Mouse (Mus musculus) CH12.LX (cell line): ENCODE data around the gene Comt. TPM values are rescaled to one million over a fixed set of nuclear protein-coding genes. Genes with fewer than 3 reads are reported as not detected.

Experiments
- DNase-seq: peaks from one replicate; pipeline ENCODE4 v3.0.0-alpha.2; 2013; ENCODE audit errors: extremely low read depth
- H3K27ac ChIP-seq: 2 replicates; pipeline ENCODE4 v1.5.1; 2012; ENCODE audit warnings: low read depth, mild to moderate bottlenecking, control low read depth, moderate library complexity; ENCODE audit not compliant: insufficient read depth
- H3K27me3 ChIP-seq: replicated peaks from 2 replicates; pipeline ENCODE3; 2012; ENCODE audit warnings: inconsistent platforms
- H3K36me3 ChIP-seq, 2 experiments: replicated peaks in 1 of 2; 2 replicates each; pipeline versions ENCODE3 to v1.6.1; 2012; ENCODE audit warnings: inconsistent platforms in 1 of 2, low read length in 1 of 2, mild to moderate bottlenecking in 1 of 2, mixed read lengths in 1 of 2, moderate library complexity in 1 of 2; ENCODE audit not compliant: control insufficient read depth in 1 of 2, insufficient read depth in 1 of 2
- H3K4me1 ChIP-seq, 2 experiments: 2 replicates each; pipeline ENCODE4 v1.6.1; 2012; ENCODE audit warnings: inconsistent platforms in 1 of 2, moderate library complexity in 1 of 2; ENCODE audit not compliant: insufficient read depth in 2 of 2, control insufficient read depth in 1 of 2
- H3K4me2 ChIP-seq: 2 replicates; pipeline ENCODE4 v1.6.1; 2012; ENCODE audit warnings: low read depth, mild to moderate bottlenecking, control low read depth; ENCODE audit not compliant: poor library complexity, insufficient read depth, severe bottlenecking
- H3K4me3 ChIP-seq, 3 experiments: fragments of 150-350 bp in 1 of 3; sonication (generic) in 1 of 3; replicated peaks in 1 of 3; 2 replicates each; pipeline versions ENCODE3 to v1.5.1; 2011 to 2012; ENCODE audit warnings: low read depth in 2 of 3, low read length in 2 of 3, mild to moderate bottlenecking in 2 of 3, moderate library complexity in 2 of 3, control low read depth in 1 of 3, improper control_type of control experiment in 1 of 3, inconsistent platforms in 1 of 3, mixed read lengths in 1 of 3; ENCODE audit not compliant: poor library complexity in 1 of 3
- H3K79me2 ChIP-seq: replicated peaks from 2 replicates; pipeline ENCODE4 v1.6.1; 2012; ENCODE audit warnings: mild to moderate bottlenecking, moderate library complexity; ENCODE audit not compliant: control insufficient read depth, poor library complexity, insufficient read depth, severe bottlenecking; ENCODE audit errors: extremely low read depth
- H3K9ac ChIP-seq: 2 replicates; pipeline ENCODE4 v1.6.1; 2012; ENCODE audit warnings: low read depth, mild to moderate bottlenecking, control low read depth, moderate library complexity; ENCODE audit not compliant: insufficient read depth
- H3K9me3 ChIP-seq: replicated peaks from 2 replicates; pipeline ENCODE3; 2012; ENCODE audit warnings: low read length, inconsistent platforms, mixed read lengths
- CHD1 ChIP-seq: IDR thresholded peaks from 2 replicates; pipeline ENCODE4 v1.6.1; 2012; ENCODE audit warnings: low read depth, low read length, improper control_type of control experiment, inconsistent platforms
- CHD2 ChIP-seq: IDR thresholded peaks from 2 replicates; pipeline ENCODE4 v1.6.1; 2011; ENCODE audit warnings: low read length, improper control_type of control experiment
- CTCF ChIP-seq, 2 experiments: IDR thresholded peaks in 1 of 2; conservative IDR thresholded peaks in 1 of 2; 2 replicates each; pipeline ENCODE4 v1.5.1; 2011 to 2012; ENCODE audit warnings: low read depth in 2 of 2, low read length in 2 of 2, improper control_type of control experiment in 1 of 2, inconsistent platforms in 1 of 2, mild to moderate bottlenecking in 1 of 2, moderate library complexity in 1 of 2
- EP300 ChIP-seq: IDR thresholded peaks from 2 replicates; pipeline ENCODE4 v1.6.1; 2011; ENCODE audit warnings: low read length, improper control_type of control experiment
- ETS1 ChIP-seq: conservative IDR thresholded peaks from 2 replicates; pipeline ENCODE4 v1.6.1; 2012; ENCODE audit warnings: low read depth, mild to moderate bottlenecking, inconsistent platforms, low read length, improper control_type of control experiment, moderate library complexity
- IRF4 ChIP-seq: IDR thresholded peaks from 2 replicates; pipeline ENCODE4 v1.6.1; 2014; ENCODE audit warnings: low read depth, mild to moderate bottlenecking, inconsistent platforms, low read length, improper control_type of control experiment
- PAX5 ChIP-seq: IDR thresholded peaks from 2 replicates; pipeline ENCODE4 v1.6.1; 2012; ENCODE audit warnings: low read length, inconsistent platforms, mixed read lengths
- POLR2A ChIP-seq: IDR thresholded peaks from 2 replicates; pipeline ENCODE4 v1.6.1; 2011; ENCODE audit warnings: low read depth, mild to moderate bottlenecking, improper control_type of control experiment, low read length
- POLR2AphosphoS2 ChIP-seq: IDR thresholded peaks from 2 replicates; pipeline ENCODE4 v1.6.1; 2011; ENCODE audit warnings: low read depth, low read length, improper control_type of control experiment
- RAD21 ChIP-seq: IDR thresholded peaks from 2 replicates; pipeline ENCODE4 v1.6.1; 2011; ENCODE audit warnings: low read depth, mild to moderate bottlenecking, low read length, improper control_type of control experiment, moderate library complexity
- RCOR1 ChIP-seq: conservative IDR thresholded peaks from 2 replicates; pipeline ENCODE4 v1.6.1; 2012; ENCODE audit warnings: low read depth, mild to moderate bottlenecking, inconsistent platforms, low read length, improper control_type of control experiment
- SMC3 ChIP-seq: IDR thresholded peaks from 2 replicates; pipeline ENCODE4 v1.6.1; 2011; ENCODE audit warnings: low read depth, low read length, improper control_type of control experiment
- TBP ChIP-seq: conservative IDR thresholded peaks from 2 replicates; pipeline ENCODE4 v1.6.1; 2011; ENCODE audit warnings: low read depth, low read length, improper control_type of control experiment
- TCF12 ChIP-seq: IDR thresholded peaks from 2 replicates; pipeline ENCODE4 v1.6.1; 2014; ENCODE audit warnings: low read depth, mild to moderate bottlenecking, inconsistent platforms, low read length, improper control_type of control experiment
- UBTF ChIP-seq: IDR thresholded peaks from 2 replicates; pipeline ENCODE4 v1.6.1; 2012; ENCODE audit warnings: low read depth, mild to moderate bottlenecking, inconsistent platforms, low read length, improper control_type of control experiment, moderate library complexity
- USF1 ChIP-seq: IDR thresholded peaks from 2 replicates; pipeline ENCODE4 v1.6.1; 2014; ENCODE audit warnings: low read depth, mild to moderate bottlenecking, inconsistent platforms, low read length, improper control_type of control experiment
- USF2 ChIP-seq: conservative IDR thresholded peaks from 2 replicates; pipeline ENCODE4 v1.6.1; 2011; ENCODE audit warnings: low read depth, low read length, improper control_type of control experiment
- ZC3H11A ChIP-seq: IDR thresholded peaks from 2 replicates; pipeline ENCODE4 v1.6.1; 2012; ENCODE audit warnings: low read depth, mild to moderate bottlenecking, inconsistent platforms, low read length, improper control_type of control experiment
- ZKSCAN1 ChIP-seq: IDR thresholded peaks from 2 replicates; pipeline ENCODE4 v1.6.1; 2012; ENCODE audit warnings: low read depth, inconsistent platforms, low read length, improper control_type of control experiment, borderline replicate concordance
- ZNF384 ChIP-seq: IDR thresholded peaks from 2 replicates; pipeline ENCODE4 v1.6.1; 2012; ENCODE audit warnings: low read depth, low read length, improper control_type of control experiment, inconsistent platforms
- dilution Hi-C: fragments of 300-500 bp; cut with MboI; formaldehyde crosslinking; loops from 2 replicates; pipeline ENCODE4 v1.14.3; 2020; ENCODE audit warnings: low sequenced_read_pairs; ENCODE audit not compliant: extremely low pct_unique_long_range_greater_than_20kb, extremely low pct_ligation_motif_present
- in situ Hi-C: fragments of 300-500 bp; cut with MboI; formaldehyde crosslinking; loops from 3 replicates; pipeline ENCODE4 v1.14.3; 2019; ENCODE audit warnings: low sequenced_read_pairs, low pct_ligation_motif_present, low pct_unique_long_range_greater_than_20kb, mixed read lengths
- polyA plus RNA-seq: library from polyadenylated mRNA; unstranded; fragments of >175 nt; gene quantifications from 2 replicates; pipeline ENCODE4 v1.2.1, GENCODE M21; 2012; ENCODE audit warnings: low read depth; ENCODE audit not compliant: insufficient read length
- total RNA-seq, 2 experiments: library from RNA; depleted of rRNA; stranded (reverse); fragments of 300-350 nt in 1 of 2; fragments of >200 nt in 1 of 2; gene quantifications; 2 replicates each; pipeline ENCODE4 v1.2.3; 2012 to 2014

Comt gene
- total and polyA plus RNA-seq, 3 experiments: 74.0 to 91.6 (median 84.8) TPM

DNA sequence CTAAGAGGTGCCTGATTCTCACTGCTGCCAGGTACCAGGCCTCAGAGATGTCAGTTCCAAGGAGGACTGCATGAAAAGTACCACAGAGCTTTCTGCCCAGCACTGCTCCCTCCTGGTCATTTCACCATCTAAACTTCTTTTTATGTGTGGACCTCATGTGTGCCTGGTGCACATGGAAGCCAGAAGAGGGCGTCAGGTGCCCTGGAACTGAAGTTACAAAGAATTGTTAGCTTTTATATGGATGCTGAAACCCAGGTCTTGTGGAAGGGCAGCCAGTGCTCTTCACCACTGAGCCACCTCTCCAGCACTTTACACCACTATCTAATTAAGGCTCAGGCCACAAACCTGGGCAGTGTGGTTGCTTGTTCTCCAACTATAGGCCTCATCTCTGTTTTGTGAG is 44.2 kb upstream of the Comt start:
- in situ Hi-C loops (no loop called here), dilution Hi-C loops (no loop called here)
- H3K9ac ChIP-seq: no peak overlapping the region
- H3K4me1 ChIP-seq: no peaks in the 10 kb centered on the region
- H3K36me3 ChIP-seq: peaks cover 20 to 91% of the 10 kb centered on the region in 2 experiments
- H3K79me2 ChIP-seq: no peaks in the 10 kb centered on the region
- DNase-seq: peak; percentile 21
- no peak overlapping the region for H3K27ac ChIP-seq
- no peaks in the 10 kb centered on the region for H3K9me3 ChIP-seq
- H3K4me2 ChIP-seq: no peak overlapping the region
- no peaks in the 10 kb centered on the region for H3K27me3 ChIP-seq
- no peak for TF ChIP-seq PAX5
- peak in 1 of 2 experiments; percentile 65; a peak in 2 of 4 replicates for TF ChIP-seq CTCF (conservative IDR thresholded peaks at IDR 0.05 in 1 of 2, IDR thresholded peaks at IDR 0.05 in 1 of 2; ENCODE audit: low read depth in 2 of 2, low read length in 2 of 2)
- TF ChIP-seq RAD21: peak; percentile 37
- peak; percentile 51 for TF ChIP-seq SMC3
- no peak for TF ChIP-seq CHD2
- TF ChIP-seq, all 38 proteins: peak for 3
- no peak overlapping the region for H3K4me3 ChIP-seq

GRCm38 (mm10) chr16:18464271-18464670 is 37.6 kb upstream of the Comt start:
- H3K36me3 ChIP-seq: peaks cover 13 to 75% of the 10 kb centered on the region in 2 experiments
- in situ Hi-C loops: no loop called here
- H3K79me2 ChIP-seq: no peaks in the 10 kb centered on the region
- no peaks in the 10 kb centered on the region for H3K9me3 ChIP-seq
- no peak overlapping the region for H3K4me3 ChIP-seq
- H3K4me1 ChIP-seq: peaks cover 9 to 34% of the 10 kb centered on the region in 2 experiments
- TF ChIP-seq ZC3H11A: no peak
- no peak for TF ChIP-seq EP300
- H3K9ac ChIP-seq: no peak overlapping the region
- H3K4me2 ChIP-seq: no peak overlapping the region
- H3K27ac ChIP-seq: no peak overlapping the region
- no peak for DNase-seq
- dilution Hi-C loops: no loop called here
- no peaks in the 10 kb centered on the region for H3K27me3 ChIP-seq

GRCm38 (mm10) chr16:18462598-18462997 is 35.9 kb upstream of the Comt start:
- Histone ChIP-seq H3K9me3 (no peaks in the 10 kb centered on the region), H3K27ac (no peak overlapping the region), H3K36me3 (peaks cover 17 to 75% of the 10 kb centered on the region in 2 experiments), H3K4me1 (peaks cover 12 to 47% of the 10 kb centered on the region in 2 experiments), H3K27me3 (no peaks in the 10 kb centered on the region), H3K4me3 (no peak overlapping the region), H3K9ac (no peak overlapping the region), H3K4me2 (no peak overlapping the region), H3K79me2 (no peaks in the 10 kb centered on the region)
- dilution Hi-C loops: no loop called here
- no peak for DNase-seq
- in situ Hi-C loops: no loop called here
- TF ChIP-seq TBP (no peak), TCF12 (no peak), ZNF384 (no peak), USF1 (no peak), ZC3H11A (no peak), UBTF (no peak), RCOR1 (no peak), ZKSCAN1 (no peak), IRF4 (no peak), USF2 (no peak), RAD21 (no peak), CHD1 (no peak), PAX5 (no peak), POLR2A (no peak), SMC3 (no peak), POLR2AphosphoS2 (no peak), ETS1 (no peak)
